Mouse (Mus musculus): ENCODE results near the gene Hps1.

GRCm38 (mm10) chr19:42739734-42740133 lies 40.0 kb downstream of the Hps1 start:
- TF ChIP-seq CTCF (IDR thresholded peaks at IDR 0.05; ENCODE audit: extremely low read depth, insufficient read length, insufficient replicate concordance, low read depth, low read length) (no peak), POLR2A (IDR thresholded peaks at IDR 0.05; ENCODE audit: low read depth, low read length) (no peak)

All from small intestine, adult 2 months (tissue).